Mouse (Mus musculus) adrenal gland, postnatal 4 days (tissue): ENCODE measurements at regions not wholly inside any gene's neighbourhood (a gene's known extent, or its start where the extent isn't known, plus 50 kb on each side); places are given as distances from the start of the nearest gene placed in this dataset.

Source experiments
- DNase-seq, 2 experiments: peaks; one replicate each; pipeline ENCODE4 v3.0.0; 2021 to 2022; ENCODE audit warnings: low spot score in 2 of 2, mixed read lengths in 2 of 2

DNA sequence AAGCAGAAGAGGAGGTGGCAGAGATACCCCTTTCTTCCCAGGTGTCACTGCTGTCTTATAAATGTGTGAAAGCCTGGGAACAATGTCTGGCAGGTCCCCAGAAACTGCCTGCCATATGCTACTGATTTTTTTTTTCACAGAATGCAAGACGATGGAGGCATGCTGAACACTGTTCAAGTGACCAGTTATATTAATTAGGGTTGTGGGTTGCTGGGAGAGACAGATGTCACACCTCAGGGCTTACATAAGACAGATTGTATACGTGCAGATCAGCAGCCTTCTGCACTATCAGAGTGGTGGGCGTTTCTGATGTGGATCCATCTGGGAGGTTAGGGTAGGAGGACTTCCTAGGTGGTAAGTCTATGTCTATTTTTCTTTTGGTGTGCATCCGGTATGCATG is 120.6 kb upstream of the Adra1b start:
- no peak for DNase-seq

DNA sequence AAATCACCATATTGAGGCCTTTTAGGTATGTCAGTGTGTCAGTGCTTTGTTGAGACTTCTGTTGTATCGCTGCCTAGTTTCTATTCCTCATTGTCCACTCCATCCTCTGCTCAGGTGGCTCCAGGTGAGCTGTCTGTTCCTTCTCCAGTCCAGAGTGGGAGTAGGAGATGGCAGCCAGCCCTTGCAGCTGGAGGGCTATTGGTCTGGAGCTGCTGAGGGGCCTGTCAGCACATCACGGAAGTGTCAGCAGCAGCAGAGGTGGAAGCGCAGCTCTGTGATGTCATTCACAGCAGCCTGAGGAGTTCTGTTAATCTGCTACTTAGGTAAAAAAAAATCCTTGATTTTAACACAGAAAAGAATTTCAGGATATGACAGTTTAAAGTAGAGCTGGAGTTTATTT is 126.0 kb upstream of the Adra1b start:
- no peak for DNase-seq

DNA sequence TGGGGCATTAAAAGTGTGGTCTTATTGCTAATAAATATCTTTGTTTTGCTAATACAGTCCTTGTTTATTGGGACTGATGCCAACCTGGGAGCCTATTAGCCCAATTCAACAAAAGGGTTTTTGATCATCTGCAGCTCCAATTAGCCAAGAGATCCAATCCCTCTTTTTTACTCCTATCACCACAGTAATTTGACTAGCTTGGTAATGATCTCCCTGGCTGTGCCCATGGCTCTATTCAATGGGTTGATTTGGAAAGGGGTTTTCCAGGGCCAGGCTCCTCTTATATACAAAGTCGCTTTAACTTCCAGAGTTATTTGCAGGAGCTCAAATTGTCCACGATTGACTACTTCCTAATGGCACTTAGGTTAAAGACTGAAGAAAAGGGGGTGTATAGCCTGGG is 145.1 kb upstream of the Adra1b start:
- no peak for DNase-seq

- DNase-seq: no peak
Measured at GRCm38 (mm10) chr11:44049253-44049976, 148.4 kb upstream of the Adra1b start.

DNA sequence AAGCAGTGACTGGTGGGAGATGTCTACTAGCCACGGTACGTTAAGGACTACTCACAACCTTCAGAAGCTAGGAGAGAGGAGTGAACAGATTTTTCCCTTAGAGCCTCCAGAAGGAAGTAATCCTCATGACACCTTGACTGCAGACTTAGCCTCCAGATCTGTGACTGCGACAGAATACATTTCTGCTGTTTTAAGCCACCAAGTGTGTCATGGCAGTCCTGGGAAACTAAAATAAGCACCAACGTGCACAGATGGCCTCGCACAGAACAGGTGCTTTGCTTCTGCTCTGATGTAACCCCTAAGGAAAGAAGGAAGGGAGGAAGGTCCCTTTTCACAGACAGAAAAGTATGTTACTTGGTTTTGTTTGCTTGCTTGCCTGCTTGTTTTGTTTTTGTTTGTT is 151.5 kb upstream of the Adra1b start:
- no peak for DNase-seq

DNA sequence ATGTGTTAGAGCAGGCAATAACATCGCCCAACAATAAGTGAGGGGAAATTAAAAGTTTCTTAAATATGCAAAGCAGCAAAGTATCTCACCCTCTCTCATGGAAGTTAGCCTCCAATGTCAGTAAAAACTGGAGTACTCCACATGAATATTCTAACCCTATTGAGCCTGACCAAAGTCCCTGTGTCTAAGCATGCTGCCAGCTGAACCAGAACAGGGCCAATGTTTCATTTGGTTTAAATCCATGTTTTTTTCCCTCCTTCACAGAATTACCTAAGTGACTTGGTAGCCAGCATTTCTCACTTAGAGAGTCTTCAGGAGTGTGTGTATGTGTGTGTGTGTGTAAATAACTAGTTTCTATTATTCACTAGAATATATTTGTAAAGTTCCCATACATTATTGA is 161.4 kb upstream of the Adra1b start:
- no peak for DNase-seq

DNA sequence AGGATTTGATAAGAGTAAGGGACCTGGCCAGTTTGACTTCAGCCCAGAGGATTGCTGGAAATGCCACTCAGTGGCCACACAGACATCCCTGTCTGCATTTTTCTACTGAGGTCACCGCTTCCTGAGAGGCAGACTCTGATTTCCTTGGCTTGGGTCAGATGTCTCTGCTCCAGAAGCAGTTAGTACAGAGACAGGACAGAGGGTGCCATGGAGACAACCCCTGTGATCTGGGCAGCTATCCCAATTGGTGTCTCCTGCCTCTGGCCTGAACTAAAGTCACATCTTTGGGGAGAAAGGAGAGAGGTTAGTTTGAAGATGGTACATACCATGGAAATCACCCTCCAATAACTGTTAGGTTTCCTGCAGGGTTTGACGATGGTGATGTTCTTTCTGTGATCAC is 165.2 kb upstream of the Adra1b start:
- no peak for DNase-seq

GRCm38 (mm10) chr11:44083716-44084115 is 182.7 kb upstream of the Adra1b start:
- DNase-seq: no peak

- DNase-seq: no peak
Measured at GRCm38 (mm10) chr11:44086951-44087350, 185.9 kb upstream of the Adra1b start.

GRCm38 (mm10) chr11:44089514-44089913 is 188.5 kb upstream of the Adra1b start:
- DNase-seq: no peak

- no peak for DNase-seq
Measured at GRCm38 (mm10) chr11:44095280-44095679, 194.3 kb upstream of the Adra1b start.

GRCm38 (mm10) chr11:44103188-44103840 is 202.3 kb upstream of the Adra1b start:
- no peak for DNase-seq

GRCm38 (mm10) chr11:44103841-44104191 is 202.8 kb upstream of the Adra1b start:
- no peak for DNase-seq

GRCm38 (mm10) chr11:44106231-44106630 is 205.2 kb upstream of the Adra1b start:
- no peak for DNase-seq

DNA sequence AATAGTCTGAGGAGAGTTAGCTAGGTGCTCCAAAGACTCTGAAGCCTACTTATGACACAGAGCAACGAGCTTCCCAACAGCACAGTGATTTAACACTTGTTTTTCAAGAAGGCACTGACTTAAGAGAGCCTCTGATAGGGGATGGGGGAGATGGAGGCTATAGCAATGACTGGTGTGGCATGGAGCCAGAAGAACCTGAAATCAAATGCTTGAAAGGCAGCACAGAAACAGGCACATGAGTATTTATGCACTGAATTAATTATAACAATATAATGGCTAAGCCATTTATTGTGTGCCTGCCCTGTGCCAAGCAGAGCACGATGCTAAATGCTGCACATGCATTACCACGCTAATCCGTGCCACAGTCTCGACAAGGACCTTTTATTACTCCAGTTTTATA is 210.5 kb upstream of the Adra1b start:
- DNase-seq: no peak

- DNase-seq: no peak
Measured at GRCm38 (mm10) chr11:44127088-44127487, 226.1 kb upstream of the Adra1b start.

DNA sequence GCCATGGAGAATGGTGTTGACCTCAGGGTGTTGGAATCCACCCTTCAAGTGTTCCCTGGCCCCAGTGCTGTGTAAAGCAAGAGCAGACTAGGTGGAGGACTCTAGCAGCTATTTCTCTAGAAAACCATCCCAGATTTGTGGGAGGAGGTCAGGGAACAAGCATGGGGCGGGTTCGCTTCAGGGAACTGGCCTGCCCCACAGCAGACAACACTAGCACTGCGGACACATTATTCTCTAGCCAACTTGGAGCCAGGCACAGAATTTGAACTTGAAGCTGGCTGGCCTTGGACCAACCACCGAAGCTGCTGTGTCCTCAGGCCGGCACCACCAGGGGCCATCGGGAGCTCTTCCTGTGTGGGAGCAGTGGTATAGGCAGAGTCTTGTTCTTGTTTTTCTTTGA is 227.5 kb upstream of the Adra1b start:
- DNase-seq: no peak

GRCm38 (mm10) chr11:44133244-44133643 is 232.2 kb upstream of the Adra1b start:
- DNase-seq: no peak

DNA sequence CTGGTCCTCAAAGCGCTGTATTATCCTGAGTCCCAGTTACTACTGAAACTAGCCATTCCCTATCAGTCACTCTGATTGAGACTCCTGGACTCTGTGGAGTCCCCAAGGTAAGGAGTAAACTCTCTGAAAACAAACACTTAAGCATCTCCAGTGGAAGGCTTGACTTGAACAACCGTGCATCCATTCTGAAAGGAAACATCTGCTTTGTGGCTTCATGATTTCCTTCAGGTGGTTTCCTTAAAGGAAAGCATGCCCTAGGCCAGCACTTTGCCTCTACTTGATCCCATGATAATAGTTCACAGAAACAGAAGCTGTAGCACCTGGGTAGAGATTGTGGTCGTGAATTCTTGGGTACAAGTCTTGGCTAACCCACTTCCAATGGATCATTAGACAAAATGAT is 235.0 kb upstream of the Adra1b start:
- DNase-seq: no peak

- DNase-seq: no peak
Measured at GRCm38 (mm10) chr11:44142996-44143395, 242.0 kb upstream of the Adra1b start.

GRCm38 (mm10) chr11:44144477-44144876 is 243.5 kb upstream of the Adra1b start:
- no peak for DNase-seq

GRCm38 (mm10) chr11:44146419-44146818 is 245.4 kb upstream of the Adra1b start:
- DNase-seq: no peak

GRCm38 (mm10) chr11:44153576-44153975 is 246.3 kb upstream of the Il12b start:
- DNase-seq: no peak
